Mouse (Mus musculus) liver, postnatal 0 days (tissue): ENCODE results near the gene Cnpy3. TPM values are rescaled to one million over a fixed set of nuclear protein-coding genes. Genes with fewer than 3 reads are reported as not detected.

Source experiments
- ATAC-seq: fragments of 200-750 bp; cut with Nextera tagmentation; 2 replicates; pipeline ENCODE4 v1.8.0; 2017; ENCODE audit warnings: mild to moderate bottlenecking, moderate library complexity
- DNase-seq: peaks from one replicate; pipeline ENCODE4 v3.0.0-alpha.2; 2016
- H3K27ac ChIP-seq: fragments of 300-500 bp; sonication (generic); 2 replicates; pipeline ENCODE4 v1.5.1; 2014; ENCODE audit warnings: antibody characterized with exemption, moderate library complexity, mild to moderate bottlenecking, low read depth
- H3K27me3 ChIP-seq: fragments of 300-500 bp; sonication (generic); 2 replicates; pipeline ENCODE4 v1.6.1; 2014; ENCODE audit warnings: low read length, control low read depth, mixed read lengths; ENCODE audit not compliant: insufficient read depth
- H3K36me3 ChIP-seq: fragments of 300-500 bp; sonication (generic); replicated peaks from 2 replicates; pipeline ENCODE4 v1.6.1; 2014; ENCODE audit warnings: mild to moderate bottlenecking, control low read depth, low read length, moderate library complexity, mixed read lengths; ENCODE audit not compliant: insufficient read depth
- H3K4me1 ChIP-seq: fragments of 300-500 bp; sonication (generic); 2 replicates; pipeline ENCODE4 v1.6.1; 2014; ENCODE audit warnings: antibody characterized with exemption, mild to moderate bottlenecking, control low read depth; ENCODE audit not compliant: insufficient read depth
- H3K4me2 ChIP-seq: fragments of 300-500 bp; sonication (generic); 2 replicates; pipeline ENCODE4 v1.6.1; 2014; ENCODE audit warnings: low read depth, mild to moderate bottlenecking, low read length, moderate library complexity, mixed read lengths
- H3K4me3 ChIP-seq: fragments of 300-500 bp; sonication (generic); 2 replicates; pipeline ENCODE4 v1.5.1; 2014; ENCODE audit warnings: low read depth, low read length
- H3K9ac ChIP-seq: fragments of 300-500 bp; sonication (generic); replicated peaks from 2 replicates; pipeline ENCODE4 v1.6.1; 2014; ENCODE audit warnings: mild to moderate bottlenecking, moderate library complexity
- H3K9me3 ChIP-seq: fragments of 300-500 bp; sonication (generic); 2 replicates; pipeline ENCODE4 v1.6.1; 2016; ENCODE audit warnings: mild to moderate bottlenecking, control low read depth, low read length, mixed read lengths
- CTCF ChIP-seq: sonication (generic); IDR thresholded peaks from 2 replicates; pipeline ENCODE4 v1.5.1; 2016; ENCODE audit warnings: antibody characterized with exemption, low read depth
- EP300 ChIP-seq: IDR thresholded peaks from 2 replicates; pipeline ENCODE4 v1.6.1; 2016; ENCODE audit warnings: antibody characterized with exemption, low read depth, mild to moderate bottlenecking
- WGBS: fragments of 180-500 bp; shearing (Covaris S2); extraction: QIAGEN DNeasy Blood & Tissue Kit; methylation state at CpG from one replicate; pipeline ENCODE4 v1.1.7; 2014; ENCODE audit not compliant: insufficient replicate concordance; 5-methylcytosine and 5-hydroxymethylcytosine counted together
- polyA plus RNA-seq: library from polyadenylated mRNA; unstranded; fragments of >200 nt; fragmentation: Nextera tagmentation; extraction: Ambion mirVana; gene quantifications from 2 replicates; pipeline ENCODE4 v1.2.1, GENCODE M21; 2015

Gene Cnpy3
- polyA plus RNA-seq, 1 experiment from 2014 or later, result 24.1 TPM

GRCm38 (mm10) chr17:46714756-46715481 is 37.1 kb downstream of the Cnpy3 start:
- ATAC-seq (no peak), DNase-seq (no peak)
- TF ChIP-seq EP300, result no peak
- peak; percentile 36; the same call in 1 of the 2 replicates for TF ChIP-seq CTCF
- Histone ChIP-seq H3K36me3 (peaks cover 16% of the 10 kb centered on the region), H3K27me3 (no peaks in the 10 kb centered on the region), H3K9ac (no peak overlapping the region), H3K4me1 (peaks cover 11% of the 10 kb centered on the region), H3K4me3 (no peak overlapping the region), H3K27ac (no peak overlapping the region), H3K4me2 (no peak overlapping the region), H3K9me3 (no peaks in the 10 kb centered on the region)
- 87% methylated on average over 11 of the region's 11 CpGs for WGBS

DNA sequence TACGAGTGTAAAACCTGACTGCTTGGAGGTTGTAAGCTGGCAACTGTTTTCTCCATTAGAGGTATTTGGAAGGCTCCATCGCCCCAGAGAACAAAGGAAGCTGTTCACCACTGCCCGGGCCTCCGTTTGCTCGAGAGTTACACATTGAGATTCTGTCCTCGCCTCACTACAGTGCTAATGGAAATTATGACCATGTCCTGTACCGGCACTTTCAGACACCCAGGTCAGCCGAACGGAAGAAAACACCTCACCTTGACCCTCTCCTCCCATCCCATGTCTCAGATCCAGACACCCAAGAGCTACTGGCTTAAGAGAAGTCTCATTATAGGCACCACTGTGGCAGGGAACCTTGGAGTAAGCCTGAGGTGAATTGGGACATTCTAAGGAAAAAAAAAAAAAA is 38.2 kb downstream of the Cnpy3 start:
- H3K4me2 ChIP-seq, result no peak overlapping the region

DNA sequence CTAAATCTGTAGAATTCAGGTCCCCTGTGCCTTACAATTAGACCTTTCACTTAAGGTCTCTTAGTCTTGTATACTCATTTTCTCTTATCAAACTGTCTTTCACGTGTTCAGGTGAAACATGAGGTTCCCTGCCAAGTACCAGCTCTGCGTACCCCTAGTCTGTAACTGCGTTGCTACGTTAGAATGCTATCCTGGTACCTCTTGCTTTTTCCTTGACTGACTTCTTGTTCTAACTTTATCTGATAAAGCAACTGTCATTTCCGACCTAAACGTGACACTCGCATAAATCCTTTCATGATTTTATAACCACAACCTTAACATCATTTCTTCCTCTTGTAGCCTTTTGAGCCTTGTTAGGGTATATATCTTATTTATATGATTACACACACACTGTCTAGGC is 39.6 kb downstream of the Cnpy3 start:
- ATAC-seq (no peak), DNase-seq (no peak)
- peak overlapping the region; percentile 75 for H3K4me2 ChIP-seq
- TF ChIP-seq EP300 (no peak), CTCF (no peak)
- peak overlapping the region; percentile 98 for H3K9ac ChIP-seq
- H3K27ac ChIP-seq, result no peak overlapping the region
- WGBS, result 19% methylated on average over 7 of the region's 7 CpGs
- no peaks in the 10 kb centered on the region for H3K9me3 ChIP-seq
- H3K4me1 ChIP-seq, result peaks cover 11% of the 10 kb centered on the region
- H3K27me3 ChIP-seq, result no peaks in the 10 kb centered on the region
- peak overlapping the region; percentile 100 for H3K4me3 ChIP-seq
- peaks cover 16% of the 10 kb centered on the region for H3K36me3 ChIP-seq

More for the DNA sequence above, 38.2 kb downstream of the Cnpy3 start:
- no peak for TF ChIP-seq CTCF
- TF ChIP-seq EP300, result no peak
- no peaks in the 10 kb centered on the region for H3K9me3 ChIP-seq
- H3K27me3 ChIP-seq, result no peaks in the 10 kb centered on the region
- peaks cover 16% of the 10 kb centered on the region for H3K36me3 ChIP-seq
- no peak for DNase-seq
- H3K27ac ChIP-seq, result no peak overlapping the region
- H3K4me1 ChIP-seq, result peaks cover 11% of the 10 kb centered on the region
- H3K4me3 ChIP-seq, result no peak overlapping the region
- H3K9ac ChIP-seq, result no peak overlapping the region
- WGBS, result 85% methylated on average over 9 of the region's 9 CpGs
- ATAC-seq, result no peak

- Histone ChIP-seq H3K36me3 (peaks cover 16% of the 10 kb centered on the region), H3K9me3 (no peaks in the 10 kb centered on the region), H3K27ac (peak overlapping the region; percentile 89), H3K4me3 (peak overlapping the region; percentile 100), H3K9ac (peak overlapping the region; percentile 98), H3K4me2 (peak overlapping the region; percentile 75), H3K4me1 (peaks cover 11% of the 10 kb centered on the region), H3K27me3 (no peaks in the 10 kb centered on the region)
- no peak for TF ChIP-seq CTCF
- no peak for TF ChIP-seq EP300
- WGBS, result under 1% methylated on average over 60 of the region's 76 CpGs
- ATAC-seq (peak; percentile 64), DNase-seq (peak; percentile 82)
Observed at GRCm38 (mm10) chr17:46711612-46712271, 40.3 kb downstream of the Cnpy3 start.

GRCm38 (mm10) chr17:46710959-46711597 is 40.9 kb downstream of the Cnpy3 start, which contains the start of gene Pex6:
Gene Pex6, plus strand, starts transcription at chr17:46711463.
- TF ChIP-seq CTCF, result peak; percentile 19; the same call in 1 of the 2 replicates
- TF ChIP-seq EP300, result peak; percentile 35; the same call in 1 of the 2 replicates
- DNase-seq (peak; percentile 93), ATAC-seq (peak; percentile 89)
- H3K4me1 ChIP-seq, result peaks cover 11% of the 10 kb centered on the region
- 9% methylated on average over 36 of the region's 36 CpGs for WGBS
- no peaks in the 10 kb centered on the region for H3K27me3 ChIP-seq
- H3K4me3 ChIP-seq, result peak within 1 kb of the TSS; percentile 100
- peak within 1 kb of the TSS; percentile 89 for H3K27ac ChIP-seq
- H3K9ac ChIP-seq, result peak within 1 kb of the TSS; percentile 98
- H3K36me3 ChIP-seq, result peaks cover 16% of the 10 kb centered on the region
- H3K4me2 ChIP-seq, result peak within 1 kb of the TSS; percentile 75
- H3K9me3 ChIP-seq, result no peaks in the 10 kb centered on the region
